Mouse (Mus musculus): ENCODE measurements around the gene Myh8. TPM values are rescaled to one million over a fixed set of nuclear protein-coding genes. Genes with fewer than 3 reads are reported as not detected.

Gene Myh8
- polyA plus RNA-seq, 1 experiment from 2014 or later = 2.6 TPM

DNA sequence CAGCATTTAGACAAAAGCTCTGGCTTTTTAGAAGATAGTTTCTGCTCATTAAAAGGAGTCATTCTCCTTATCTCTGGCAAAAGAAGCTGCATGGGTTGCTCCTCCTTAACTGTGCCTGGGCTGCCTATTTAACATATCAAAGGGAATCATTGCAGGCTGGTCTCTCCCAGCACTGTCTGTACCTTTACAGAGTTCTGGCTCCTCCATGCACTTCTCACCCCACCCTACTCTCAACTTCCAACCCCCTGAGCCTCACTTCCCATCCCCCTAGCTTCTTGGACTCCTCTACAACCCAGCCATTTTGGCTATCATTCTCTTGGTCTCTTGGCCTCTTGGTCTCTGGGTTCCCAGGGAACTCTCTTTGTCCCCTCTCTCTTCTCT lies 68.9 kb downstream of the Myh8 start:
- no peaks in the 10 kb centered on the region for H3K9me3 ChIP-seq (ENCODE audit: control insufficient read depth, low read length)
- H3K4me1 ChIP-seq (ENCODE audit: control insufficient read depth, insufficient read depth, low read length) = no peaks in the 10 kb centered on the region
- H3K27me3 ChIP-seq (ENCODE audit: control insufficient read depth, insufficient read depth, low read length) = no peaks in the 10 kb centered on the region
- H3K9ac ChIP-seq (replicated peaks; ENCODE audit: low read length) = no peak overlapping the region
- H3K27ac ChIP-seq (replicated peaks; ENCODE audit: low read depth, low read length) = no peak overlapping the region
- H3K4me3 ChIP-seq (replicated peaks; ENCODE audit: low read depth, low read length) = no peak overlapping the region
- ATAC-seq (ENCODE audit: low FRiP score, low TSS enrichment) = no peak
- no peak overlapping the region for H3K4me2 ChIP-seq (ENCODE audit: low read length)
- DNase-seq = no peak
- no peaks in the 10 kb centered on the region for H3K36me3 ChIP-seq (ENCODE audit: control insufficient read depth, insufficient read depth, low read length)

DNA sequence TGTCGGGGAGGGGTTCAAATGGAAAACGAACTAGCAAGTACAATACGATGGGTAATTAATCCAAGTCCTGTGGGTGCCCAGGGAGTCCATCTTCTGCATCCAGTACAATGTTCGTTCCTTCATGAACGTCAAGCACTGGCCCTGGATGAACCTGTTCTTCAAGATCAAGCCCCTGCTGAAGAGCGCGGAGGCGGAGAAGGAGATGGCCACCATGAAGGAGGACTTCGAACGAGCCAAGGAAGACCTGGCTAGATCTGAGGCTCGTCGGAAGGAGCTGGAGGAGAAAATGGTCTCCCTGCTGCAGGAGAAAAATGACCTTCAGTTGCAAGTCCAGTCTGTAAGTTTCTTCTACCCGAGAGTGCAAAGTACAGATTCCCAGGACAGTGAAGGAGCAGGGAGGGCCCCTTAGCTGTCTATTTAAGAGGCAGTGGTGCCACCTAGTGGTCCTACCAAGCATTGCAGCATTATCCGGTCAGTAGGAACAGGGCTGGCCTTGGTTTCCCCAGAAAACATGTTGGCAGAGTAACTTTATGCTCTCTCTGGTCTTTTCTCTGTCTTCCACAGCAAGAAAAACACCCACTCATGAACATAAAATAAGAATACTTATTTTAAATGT lies 73.3 kb downstream of the Myh8 start:
- H3K27ac ChIP-seq (replicated peaks; ENCODE audit: low read depth, low read length) = no peak overlapping the region

DNA sequence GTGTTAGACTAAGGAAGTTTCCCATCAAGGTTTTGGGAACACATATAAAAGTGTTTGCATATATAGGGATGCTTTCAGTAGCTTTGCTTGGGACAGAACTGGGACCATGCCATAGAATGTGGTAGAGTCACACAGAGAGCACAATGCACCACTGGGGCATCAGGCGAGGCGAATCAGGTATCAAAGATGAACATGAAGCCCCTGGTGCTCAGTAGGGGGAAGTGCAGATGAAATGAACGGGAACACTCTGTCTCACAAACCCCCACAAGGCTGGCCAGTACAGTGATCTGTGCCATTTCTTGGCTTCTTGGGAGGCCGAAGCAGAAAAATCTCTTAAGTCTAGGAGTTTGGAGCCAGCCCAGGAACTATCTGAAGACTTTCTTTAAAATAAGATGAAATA lies 76.1 kb downstream of the Myh8 start:
- H3K27ac ChIP-seq (replicated peaks; ENCODE audit: low read depth, low read length) = no peak overlapping the region
- no peaks in the 10 kb centered on the region for H3K27me3 ChIP-seq (ENCODE audit: control insufficient read depth, insufficient read depth, low read length)
- peak; percentile 8 for DNase-seq
- WGBS = 54% methylated on average over 4 of the region's 4 CpGs
- H3K4me3 ChIP-seq (replicated peaks; ENCODE audit: low read depth, low read length) = no peak overlapping the region
- no peak for ATAC-seq (ENCODE audit: low FRiP score, low TSS enrichment)
- no peak overlapping the region for H3K9ac ChIP-seq (replicated peaks; ENCODE audit: low read length)
- H3K9me3 ChIP-seq (ENCODE audit: control insufficient read depth, low read length) = no peaks in the 10 kb centered on the region
- H3K36me3 ChIP-seq (ENCODE audit: control insufficient read depth, insufficient read depth, low read length) = no peaks in the 10 kb centered on the region
- no peaks in the 10 kb centered on the region for H3K4me1 ChIP-seq (ENCODE audit: control insufficient read depth, insufficient read depth, low read length)
- no peak overlapping the region for H3K4me2 ChIP-seq (ENCODE audit: low read length)

More for the DNA sequence above, 73.3 kb downstream of the Myh8 start:
- Histone ChIP-seq H3K36me3 (ENCODE audit: control insufficient read depth, insufficient read depth, low read length) (no peaks in the 10 kb centered on the region), H3K4me3 (replicated peaks; ENCODE audit: low read depth, low read length) (no peak overlapping the region), H3K4me2 (ENCODE audit: low read length) (no peak overlapping the region), H3K9me3 (ENCODE audit: control insufficient read depth, low read length) (no peaks in the 10 kb centered on the region), H3K27me3 (ENCODE audit: control insufficient read depth, insufficient read depth, low read length) (no peaks in the 10 kb centered on the region), H3K9ac (replicated peaks; ENCODE audit: low read length) (no peak overlapping the region), H3K4me1 (ENCODE audit: control insufficient read depth, insufficient read depth, low read length) (no peaks in the 10 kb centered on the region)
- WGBS = 57% methylated on average over 14 of the region's 14 CpGs
- peak; percentile 90 for DNase-seq
- no peak for ATAC-seq (ENCODE audit: low FRiP score, low TSS enrichment)

- WGBS = 83% methylated on average over 10 of the region's 10 CpGs
- no peak for ATAC-seq (ENCODE audit: low FRiP score, low TSS enrichment)
Measured at GRCm38 (mm10) chr11:67358031-67358430, 81.1 kb downstream of the Myh8 start.

More at GRCm38 (mm10) chr11:67358031-67358430, 81.1 kb downstream of the Myh8 start:
- Histone ChIP-seq H3K9ac (replicated peaks; ENCODE audit: low read length) (no peak overlapping the region), H3K4me1 (ENCODE audit: control insufficient read depth, insufficient read depth, low read length) (no peaks in the 10 kb centered on the region), H3K4me2 (ENCODE audit: low read length) (no peak overlapping the region), H3K9me3 (ENCODE audit: control insufficient read depth, low read length) (no peaks in the 10 kb centered on the region), H3K36me3 (ENCODE audit: control insufficient read depth, insufficient read depth, low read length) (no peaks in the 10 kb centered on the region), H3K27me3 (ENCODE audit: control insufficient read depth, insufficient read depth, low read length) (no peaks in the 10 kb centered on the region), H3K4me3 (replicated peaks; ENCODE audit: low read depth, low read length) (no peak overlapping the region), H3K27ac (replicated peaks; ENCODE audit: low read depth, low read length) (no peak overlapping the region)
- no peak for DNase-seq

Other genes starting within 250 kb of the Myh8 start
- gene Adprm, start 224.5 kb upstream of the Myh8 start, polyA plus RNA-seq (2014; fragmentation: Nextera tagmentation; extraction: Ambion mirVana) = 29.3 and 36.6 TPM in 2 replicates
- gene Sco1, start 224.5 kb upstream of the Myh8 start, polyA plus RNA-seq (2014; fragmentation: Nextera tagmentation; extraction: Ambion mirVana) = 11.3 and 13.1 TPM in 2 replicates
- 0.12 and 0.18 TPM in 2 replicates for gene Myh3, start 198.8 kb upstream of the Myh8 start, polyA plus RNA-seq (2014; fragmentation: Nextera tagmentation; extraction: Ambion mirVana)
- 0.04 and 0.16 TPM in 2 replicates for gene Myh2, start 106.1 kb upstream of the Myh8 start, polyA plus RNA-seq (2014; fragmentation: Nextera tagmentation; extraction: Ambion mirVana)
- 0.08 and 0.14 TPM in 2 replicates for gene Myh1, start 77.1 kb upstream of the Myh8 start, polyA plus RNA-seq (2014; fragmentation: Nextera tagmentation; extraction: Ambion mirVana)
- 0.05 and 0.08 TPM in 2 replicates for gene Myh4, start 39.1 kb upstream of the Myh8 start, polyA plus RNA-seq (2014; fragmentation: Nextera tagmentation; extraction: Ambion mirVana)
- 0.24 TPM in 2 replicates for gene Myh13, start 44.5 kb downstream of the Myh8 start, polyA plus RNA-seq (2014; fragmentation: Nextera tagmentation; extraction: Ambion mirVana)
- gene Gas7, start 178.3 kb downstream of the Myh8 start, polyA plus RNA-seq (2014; fragmentation: Nextera tagmentation; extraction: Ambion mirVana) = 15.7 and 23.8 TPM in 2 replicates

Measured in midbrain, embryonic 14.5 days (tissue).